Mouse (Mus musculus) C2C12 (cell line): ENCODE data around the gene Pdzd2.

Source experiments
- CTCF ChIP-seq: IDR thresholded peaks from one replicate; pipeline ENCODE4 v1.5.1; 2011; ENCODE audit not compliant: control insufficient read depth, insufficient read depth, insufficient read length
- MAX ChIP-seq: IDR thresholded peaks from one replicate; pipeline ENCODE4 v1.6.1; 2011; ENCODE audit warnings: mild to moderate bottlenecking, control low read depth
- MYOG ChIP-seq: IDR thresholded peaks from one replicate; pipeline ENCODE4 v1.6.1; 2011; ENCODE audit not compliant: control insufficient read depth, insufficient read length; ENCODE audit errors: extremely low read depth
- USF1 ChIP-seq: IDR thresholded peaks from one replicate; pipeline ENCODE4 v1.6.1; 2011; ENCODE audit warnings: low read depth, mild to moderate bottlenecking, control low read depth, moderate library complexity

DNA sequence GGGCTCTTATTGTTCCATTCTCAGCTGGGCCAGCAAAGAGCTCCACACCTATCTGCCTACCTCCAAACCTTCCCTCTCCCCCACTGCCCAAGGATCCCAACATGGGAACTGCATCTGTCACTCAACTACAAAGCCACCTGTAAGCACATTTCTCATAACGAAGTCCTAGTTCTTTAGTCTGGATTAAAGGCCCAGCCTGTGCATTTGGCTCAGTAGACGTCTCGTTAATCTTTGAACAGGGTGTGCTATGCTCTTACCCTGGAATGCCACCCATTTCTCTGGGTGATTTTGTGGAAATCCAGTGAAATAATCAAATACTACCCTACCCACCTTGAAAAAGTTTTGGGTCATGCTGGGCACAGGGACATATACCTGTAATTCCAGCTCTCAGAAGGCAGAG is 308.5 kb downstream of the Pdzd2 start:
- no peak for TF ChIP-seq CTCF
- TF ChIP-seq USF1, result no peak
- TF ChIP-seq MAX, result no peak
- no peak for TF ChIP-seq MYOG
